Mouse (Mus musculus) C2C12 (cell line): ENCODE data around the gene Reln.

Source experiments
- CEBPB ChIP-seq: IDR thresholded peaks from one replicate; pipeline ENCODE4 v1.6.1; 2011; ENCODE audit warnings: low read depth, mild to moderate bottlenecking, control low read depth, moderate library complexity
- CTCF ChIP-seq: IDR thresholded peaks from one replicate; pipeline ENCODE4 v1.5.1; 2011; ENCODE audit not compliant: control insufficient read depth, insufficient read depth, insufficient read length
- MAX ChIP-seq: IDR thresholded peaks from one replicate; pipeline ENCODE4 v1.6.1; 2011; ENCODE audit warnings: mild to moderate bottlenecking, control low read depth
- MYOD1 ChIP-seq: IDR thresholded peaks from one replicate; pipeline ENCODE4 v1.6.1; 2011; ENCODE audit warnings: low read depth; ENCODE audit not compliant: control insufficient read depth, insufficient read length
- MYOG ChIP-seq: IDR thresholded peaks from one replicate; pipeline ENCODE4 v1.6.1; 2011; ENCODE audit not compliant: control insufficient read depth, insufficient read length; ENCODE audit errors: extremely low read depth
- USF1 ChIP-seq: IDR thresholded peaks from one replicate; pipeline ENCODE4 v1.6.1; 2011; ENCODE audit warnings: low read depth, mild to moderate bottlenecking, control low read depth, moderate library complexity

- TF ChIP-seq CEBPB: no peak
- TF ChIP-seq CTCF: peak; percentile 32
- TF ChIP-seq MYOG: no peak
- TF ChIP-seq MAX: no peak
- no peak for TF ChIP-seq USF1
- TF ChIP-seq MYOD1: no peak
Observed at GRCm38 (mm10) chr5:21986311-21986710, 358.2 kb downstream of the Reln start.
